Mouse (Mus musculus): ENCODE results near the gene Kbtbd6. TPM values are rescaled to one million over a fixed set of nuclear protein-coding genes. Genes with fewer than 3 reads are reported as not detected.

Gene Kbtbd6
- polyA plus RNA-seq, 1 experiment from 2014 or later = 2.3 TPM

Other genes starting within 250 kb of the Kbtbd6 start
- gene Zfp957, start 204.5 kb upstream of the Kbtbd6 start, polyA plus RNA-seq (2015; fragmentation: Nextera tagmentation; extraction: Ambion mirVana) = not detected in 2 replicates
- 10.4 and 13.7 TPM in 2 replicates for gene Rgcc, start 150.2 kb upstream of the Kbtbd6 start, polyA plus RNA-seq (2015; fragmentation: Nextera tagmentation; extraction: Ambion mirVana)
- gene Naa16, start 61.1 kb upstream of the Kbtbd6 start, polyA plus RNA-seq (2015; fragmentation: Nextera tagmentation; extraction: Ambion mirVana) = 26.2 and 30.0 TPM in 2 replicates
- gene Mtrf1, start 54.1 kb upstream of the Kbtbd6 start, polyA plus RNA-seq (2015; fragmentation: Nextera tagmentation; extraction: Ambion mirVana) = 11.1 and 11.3 TPM in 2 replicates
- 18.1 TPM in 2 replicates for gene Kbtbd7, start 25.3 kb upstream of the Kbtbd6 start, polyA plus RNA-seq (2015; fragmentation: Nextera tagmentation; extraction: Ambion mirVana)
- gene Elf1, start 29.4 kb downstream of the Kbtbd6 start, polyA plus RNA-seq (2015; fragmentation: Nextera tagmentation; extraction: Ambion mirVana) = 3.0 and 4.1 TPM in 2 replicates
- 48.4 and 49.7 TPM in 2 replicates for gene Wbp4, start 29.7 kb downstream of the Kbtbd6 start, polyA plus RNA-seq (2015; fragmentation: Nextera tagmentation; extraction: Ambion mirVana)
- gene Sugt1, start 135.9 kb downstream of the Kbtbd6 start, polyA plus RNA-seq (2015; fragmentation: Nextera tagmentation; extraction: Ambion mirVana) = 130 and 135 TPM in 2 replicates
- gene Cnmd, start 210.3 kb downstream of the Kbtbd6 start, polyA plus RNA-seq (2015; fragmentation: Nextera tagmentation; extraction: Ambion mirVana) = 1.1 and 1.2 TPM in 2 replicates

Measured in midbrain, embryonic 13.5 days (tissue).